Mouse (Mus musculus) thymus, adult 2 months (tissue): ENCODE data around the gene Trcg1. TPM values are rescaled to one million over a fixed set of nuclear protein-coding genes. Genes with fewer than 3 reads are reported as not detected.

Experiments
- DNase-seq: peaks from one replicate; pipeline ENCODE4 v3.0.0; 2021
- H3K27ac ChIP-seq: fragments of 200-500 bp; 2 replicates; pipeline ENCODE4 v1.5.1; 2012; ENCODE audit warnings: low read length, control low read depth; ENCODE audit not compliant: control insufficient read depth, insufficient read depth
- H3K27me3 ChIP-seq: fragments of 200-500 bp; 2 replicates; pipeline ENCODE4 v1.6.1; 2012; ENCODE audit warnings: mild to moderate bottlenecking, low read length, moderate library complexity, mixed read lengths; ENCODE audit not compliant: control insufficient read depth, insufficient read depth
- H3K36me3 ChIP-seq: fragments of 200-500 bp; 2 replicates; pipeline ENCODE4 v1.6.1; 2012; ENCODE audit warnings: mild to moderate bottlenecking, low read length, moderate library complexity; ENCODE audit not compliant: control insufficient read depth, insufficient read depth
- H3K4me1 ChIP-seq: fragments of 200-500 bp; replicated peaks from 2 replicates; pipeline ENCODE4 v1.6.1; 2012; ENCODE audit warnings: low read length; ENCODE audit not compliant: control insufficient read depth, insufficient read depth
- H3K4me3 ChIP-seq: fragments of 200-500 bp; 2 replicates; pipeline ENCODE4 v1.5.1; 2012; ENCODE audit warnings: mild to moderate bottlenecking, low read length, control low read depth, moderate library complexity; ENCODE audit not compliant: control insufficient read depth, insufficient read depth
- CTCF ChIP-seq: fragments of 200-500 bp; IDR thresholded peaks from 2 replicates; pipeline ENCODE4 v1.5.1; 2012; ENCODE audit warnings: mild to moderate bottlenecking, control low read depth, low read length, moderate library complexity, borderline replicate concordance; ENCODE audit not compliant: control insufficient read depth, poor library complexity, insufficient read depth; ENCODE audit errors: extremely low read depth
- POLR2A ChIP-seq: fragments of 200-500 bp; IDR thresholded peaks from 2 replicates; pipeline ENCODE4 v1.6.1; 2012; ENCODE audit warnings: mild to moderate bottlenecking, low read length, control low read depth, moderate library complexity; ENCODE audit not compliant: control insufficient read depth, poor library complexity, insufficient read depth; ENCODE audit errors: extremely low read depth
- WGBS: fragments of 180-500 bp; shearing (Covaris S2); methylation state at CpG from one replicate; pipeline ENCODE4 v1.1.7; 2018; 5-methylcytosine and 5-hydroxymethylcytosine counted together
- polyA plus RNA-seq: library from polyadenylated mRNA; depleted of rRNA; stranded (reverse); fragments of >200 nt; gene quantifications from 2 replicates; pipeline ENCODE4 v1.2.3, GENCODE M21; 2012

Gene Trcg1
- polyA plus RNA-seq, 1 experiment: 0.03 TPM

DNA sequence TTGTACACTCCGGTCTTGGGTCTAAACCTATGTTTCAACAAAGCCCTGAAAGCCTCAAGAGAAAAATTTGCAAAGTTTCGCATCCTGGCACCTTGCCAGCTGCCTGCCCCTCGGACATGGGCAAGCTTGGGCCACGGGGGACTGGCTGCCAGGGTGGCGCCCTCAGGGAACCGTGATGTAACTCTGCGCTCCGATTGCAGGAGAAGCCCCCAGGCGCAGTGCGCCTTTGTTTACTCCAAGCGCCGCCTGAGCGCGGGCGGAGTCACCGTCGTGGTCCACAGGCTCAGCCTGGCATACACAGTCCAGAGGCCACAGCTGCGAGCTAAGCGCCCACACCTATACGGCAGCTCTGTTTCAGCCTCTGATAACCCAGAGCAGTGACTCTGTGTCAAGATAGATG lies 45.2 kb downstream of the Trcg1 start:
- H3K27me3 ChIP-seq: no peaks in the 10 kb centered on the region; the same call in 1 of the 2 replicates
- peaks cover 26% of the 10 kb centered on the region for H3K4me1 ChIP-seq
- TF ChIP-seq CTCF (no peak), POLR2A (no peak)
- no peak overlapping the region for H3K27ac ChIP-seq
- 86% methylated on average over 20 of the region's 20 CpGs for WGBS
- DNase-seq: no peak
- no peak overlapping the region for H3K4me3 ChIP-seq
- H3K36me3 ChIP-seq: no peaks in the 10 kb centered on the region

DNA sequence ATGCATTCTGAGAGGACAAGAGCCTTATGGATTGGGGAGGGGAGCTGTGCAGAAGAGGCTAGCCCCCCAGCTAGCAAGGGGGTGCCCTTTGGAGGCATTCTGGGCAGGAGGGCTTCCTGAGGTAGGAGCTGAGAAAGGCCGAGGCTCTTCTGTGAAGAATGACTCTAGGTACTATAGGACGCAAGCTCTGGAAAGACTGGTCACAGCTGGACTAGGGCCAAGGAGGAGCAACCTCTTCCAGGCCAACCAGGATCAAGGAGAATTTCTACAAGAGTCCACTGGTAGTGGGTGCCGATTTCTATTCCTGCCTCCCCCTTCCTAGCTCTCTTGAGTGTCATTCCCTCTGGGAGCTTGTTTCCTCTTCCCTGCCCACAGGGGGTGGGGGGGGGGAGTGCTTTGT lies 46.3 kb downstream of the Trcg1 start:
- 92% methylated on average over 3 of the region's 3 CpGs for WGBS
- TF ChIP-seq POLR2A (no peak), CTCF (no peak)
- Histone ChIP-seq H3K27me3 (no peaks in the 10 kb centered on the region; the same call in 1 of the 2 replicates), H3K4me3 (no peak overlapping the region), H3K27ac (no peak overlapping the region), H3K36me3 (no peaks in the 10 kb centered on the region), H3K4me1 (peaks cover 22% of the 10 kb centered on the region)
- no peak for DNase-seq

DNA sequence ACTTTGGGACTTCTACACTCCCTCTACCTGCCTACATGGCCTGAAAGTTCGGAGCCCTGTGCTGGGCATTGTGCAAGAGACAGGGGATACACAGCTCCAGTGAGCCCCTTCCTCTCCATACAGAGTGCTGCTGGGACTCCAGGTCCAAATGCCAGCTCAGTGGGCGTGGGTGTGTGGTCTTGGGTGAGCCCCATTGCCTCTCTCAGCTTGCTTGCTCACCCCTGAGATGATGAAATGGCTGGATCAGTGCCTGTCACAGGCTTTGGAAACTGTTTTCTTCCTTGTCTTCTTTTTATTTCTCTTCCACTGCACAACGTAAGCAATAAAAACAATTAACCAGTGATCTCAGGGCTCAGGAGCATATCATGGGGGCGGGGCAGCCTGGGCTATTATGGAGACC lies 47.0 kb downstream of the Trcg1 start:
- H3K36me3 ChIP-seq: no peaks in the 10 kb centered on the region
- peaks cover 18% of the 10 kb centered on the region for H3K4me1 ChIP-seq
- H3K4me3 ChIP-seq: no peak overlapping the region
- DNase-seq: no peak
- H3K27ac ChIP-seq: no peak overlapping the region
- TF ChIP-seq CTCF: no peak
- no peak for TF ChIP-seq POLR2A
- 93% methylated on average over 4 of the region's 4 CpGs for WGBS
- H3K27me3 ChIP-seq: no peaks in the 10 kb centered on the region

DNA sequence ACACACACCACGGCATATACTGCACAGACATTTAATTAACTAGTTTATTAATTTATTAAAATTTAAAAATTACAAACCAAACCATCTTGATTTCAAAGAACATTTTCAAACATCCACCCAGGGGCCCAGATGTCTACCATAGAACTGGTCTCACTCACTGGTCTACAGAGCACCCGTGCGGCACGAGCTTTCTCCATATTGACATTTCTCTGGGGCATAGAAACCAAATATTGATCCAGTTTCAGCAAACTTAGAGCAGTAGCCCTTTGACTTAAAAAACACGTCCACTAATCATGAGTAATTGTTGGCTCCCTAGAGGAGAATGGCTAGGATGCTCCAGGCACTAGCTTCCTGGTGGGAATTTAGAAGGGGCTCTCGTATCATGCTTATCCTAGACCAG lies 50.8 kb downstream of the Trcg1 start:
- Histone ChIP-seq H3K27me3 (no peaks in the 10 kb centered on the region), H3K36me3 (no peaks in the 10 kb centered on the region), H3K4me3 (no peak overlapping the region), H3K4me1 (no peaks in the 10 kb centered on the region), H3K27ac (no peak overlapping the region)
- DNase-seq: no peak
- WGBS: 97% methylated on average over 6 of the region's 6 CpGs
- TF ChIP-seq POLR2A: no peak
- TF ChIP-seq CTCF: no peak

DNA sequence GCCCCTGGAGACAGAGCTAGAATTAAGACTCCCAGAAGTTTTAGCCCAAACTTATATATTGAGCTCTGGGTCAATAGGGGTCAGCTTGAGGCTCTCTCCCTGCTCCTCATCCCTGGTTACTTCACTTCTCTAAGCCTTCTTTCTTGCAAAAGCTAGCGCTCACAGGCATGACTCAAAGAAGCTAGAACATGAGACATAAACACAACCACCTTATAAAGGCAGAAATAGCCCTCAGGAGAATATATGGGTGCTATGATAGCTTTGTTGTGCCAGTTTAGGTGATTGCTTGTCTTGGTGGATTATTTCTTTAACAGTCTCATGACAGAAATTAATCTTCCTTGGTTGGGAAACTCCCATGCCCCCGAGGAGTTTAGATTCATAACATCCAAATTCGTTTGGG lies 58.5 kb downstream of the Trcg1 start:
- TF ChIP-seq CTCF (no peak), POLR2A (no peak)
- no peaks in the 10 kb centered on the region for H3K27me3 ChIP-seq
- 93% methylated on average over 3 of the region's 3 CpGs for WGBS
- H3K4me1 ChIP-seq: 0 out of 2 replicates have a peak, but pooled peaks cover 6% of the 10 kb centered on the region
- no peak overlapping the region for H3K4me3 ChIP-seq
- H3K36me3 ChIP-seq: no peaks in the 10 kb centered on the region
- no peak overlapping the region for H3K27ac ChIP-seq
- DNase-seq: no peak

DNA sequence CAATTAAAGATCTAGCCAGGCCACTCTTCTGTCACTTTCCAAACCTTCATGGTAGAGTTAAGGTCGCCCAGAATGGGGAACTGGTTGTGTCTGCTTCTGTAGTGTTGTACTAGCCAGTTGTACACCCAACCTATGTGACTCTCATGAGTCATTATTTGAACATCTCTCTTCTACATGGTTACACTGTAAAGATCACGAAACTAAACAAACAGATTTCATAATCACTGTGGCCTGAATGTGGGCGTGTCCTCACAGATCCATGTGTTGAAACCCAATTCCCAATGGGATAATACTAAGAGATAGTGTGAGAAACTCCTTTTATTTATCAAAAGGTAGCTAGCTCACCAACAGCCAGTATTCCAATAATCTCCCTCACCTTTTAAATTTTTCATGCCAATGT lies 59.3 kb downstream of the Trcg1 start:
- no peak overlapping the region for H3K4me3 ChIP-seq
- TF ChIP-seq POLR2A: no peak
- H3K4me1 ChIP-seq: peaks cover 13% of the 10 kb centered on the region
- H3K27ac ChIP-seq: no peak overlapping the region
- no peaks in the 10 kb centered on the region for H3K27me3 ChIP-seq
- 88% methylated on average over 3 of the region's 3 CpGs for WGBS
- no peaks in the 10 kb centered on the region for H3K36me3 ChIP-seq
- no peak for DNase-seq

DNA sequence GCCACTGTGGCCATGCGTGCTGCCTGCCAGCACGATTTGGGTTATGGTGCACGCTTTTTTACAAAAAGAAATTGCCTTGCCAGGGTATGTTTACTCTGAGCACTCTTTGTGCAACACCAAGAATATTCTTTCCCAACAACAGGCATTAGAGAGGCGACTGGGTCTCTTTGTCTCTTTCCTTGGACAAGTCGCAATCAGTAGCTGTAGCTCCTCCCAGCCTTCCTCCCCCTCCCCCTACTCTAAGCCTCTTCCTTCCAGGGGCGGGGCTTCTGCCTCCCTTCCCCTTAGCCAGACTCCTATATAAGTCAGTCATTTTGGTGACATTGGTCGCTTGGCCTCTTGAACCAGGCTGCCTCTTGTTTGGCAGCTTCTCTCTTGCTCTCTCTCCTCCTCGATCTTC lies 59.9 kb downstream of the Trcg1 start:
- peaks cover 15% of the 10 kb centered on the region for H3K4me1 ChIP-seq
- no peak overlapping the region for H3K27ac ChIP-seq
- no peak overlapping the region for H3K4me3 ChIP-seq
- 91% methylated on average over 8 of the region's 8 CpGs for WGBS
- TF ChIP-seq POLR2A (no peak), CTCF (no peak)
- no peaks in the 10 kb centered on the region for H3K27me3 ChIP-seq
- DNase-seq: no peak
- no peaks in the 10 kb centered on the region for H3K36me3 ChIP-seq
